Mouse (Mus musculus) limb, embryonic 14.5 days (tissue): ENCODE data around the gene Tifa. TPM values are rescaled to one million over a fixed set of nuclear protein-coding genes. Genes with fewer than 3 reads are reported as not detected.

Source experiments
- ATAC-seq: fragments of 200-750 bp; cut with Nextera tagmentation; 2 replicates; pipeline ENCODE4 v1.8.0; 2017; ENCODE audit warnings: low read depth, moderate number of reproducible peaks, moderate TSS enrichment; ENCODE audit not compliant: low FRiP score
- DNase-seq: peaks from one replicate; pipeline ENCODE4 v3.0.0-alpha.2; 2015; ENCODE audit warnings: low spot score
- H3K27ac ChIP-seq: fragments of 300-500 bp; sonication (generic); replicated peaks from 2 replicates; pipeline ENCODE4 v1.5.1; 2014; ENCODE audit warnings: low read depth, mild to moderate bottlenecking, low read length, moderate library complexity, mixed read lengths
- H3K27me3 ChIP-seq: fragments of 300-500 bp; sonication (generic); 2 replicates; pipeline ENCODE4 v1.6.1; 2014; ENCODE audit warnings: low read length, mixed read lengths; ENCODE audit not compliant: control insufficient read depth, insufficient read depth
- H3K36me3 ChIP-seq: fragments of 300-500 bp; sonication (generic); 2 replicates; pipeline ENCODE4 v1.6.1; 2014; ENCODE audit warnings: mild to moderate bottlenecking, low read length, moderate library complexity, mixed read lengths; ENCODE audit not compliant: control insufficient read depth, insufficient read depth
- H3K4me1 ChIP-seq: fragments of 300-500 bp; sonication (generic); 2 replicates; pipeline ENCODE4 v1.6.1; 2014; ENCODE audit warnings: antibody characterized with exemption, low read length, mixed read lengths; ENCODE audit not compliant: control insufficient read depth, insufficient read depth
- H3K4me2 ChIP-seq: fragments of 300-500 bp; sonication (generic); replicated peaks from 2 replicates; pipeline ENCODE4 v1.6.1; 2014; ENCODE audit warnings: low read depth, mild to moderate bottlenecking, low read length, moderate library complexity; ENCODE audit not compliant: severe bottlenecking
- H3K4me3 ChIP-seq: fragments of 300-500 bp; sonication (generic); replicated peaks from 2 replicates; pipeline ENCODE4 v1.5.1; 2014; ENCODE audit warnings: low read length
- H3K9ac ChIP-seq: fragments of 300-500 bp; sonication (generic); 2 replicates; pipeline ENCODE4 v1.6.1; 2014; ENCODE audit warnings: mild to moderate bottlenecking, low read depth, low read length, moderate library complexity; ENCODE audit not compliant: severe bottlenecking
- H3K9me3 ChIP-seq: fragments of 300-500 bp; sonication (generic); 2 replicates; pipeline ENCODE4 v1.6.1; 2016; ENCODE audit warnings: low read length; ENCODE audit not compliant: control insufficient read depth
- POLR2A ChIP-seq: fragments of 200-500 bp; IDR thresholded peaks from 2 replicates; pipeline ENCODE4 v1.8.0; 2012; ENCODE audit warnings: inconsistent platforms, mild to moderate bottlenecking, moderate library complexity, borderline replicate concordance; ENCODE audit not compliant: insufficient read depth, insufficient read length; ENCODE audit errors: extremely low read depth
- WGBS: fragments of 180-500 bp; shearing (Covaris S2); extraction: QIAGEN DNeasy Blood & Tissue Kit; methylation state at CpG from one replicate; pipeline ENCODE4 v1.1.7; 2014; 5-methylcytosine and 5-hydroxymethylcytosine counted together
- polyA plus RNA-seq, 2 experiments: library from polyadenylated mRNA; depleted of rRNA in 1 of 2; stranded (reverse) in 1 of 2; unstranded in 1 of 2; fragments of >200 nt; fragmentation: Nextera tagmentation in 1 of 2; extraction: Ambion mirVana in 1 of 2; gene quantifications; 2 replicates each; pipeline versions ENCODE4 v1.2.1 to v1.2.3; 2012 to 2014

The Tifa gene
- polyA plus RNA-seq, 2 experiments: 2.2 to 3.8 TPM

DNA sequence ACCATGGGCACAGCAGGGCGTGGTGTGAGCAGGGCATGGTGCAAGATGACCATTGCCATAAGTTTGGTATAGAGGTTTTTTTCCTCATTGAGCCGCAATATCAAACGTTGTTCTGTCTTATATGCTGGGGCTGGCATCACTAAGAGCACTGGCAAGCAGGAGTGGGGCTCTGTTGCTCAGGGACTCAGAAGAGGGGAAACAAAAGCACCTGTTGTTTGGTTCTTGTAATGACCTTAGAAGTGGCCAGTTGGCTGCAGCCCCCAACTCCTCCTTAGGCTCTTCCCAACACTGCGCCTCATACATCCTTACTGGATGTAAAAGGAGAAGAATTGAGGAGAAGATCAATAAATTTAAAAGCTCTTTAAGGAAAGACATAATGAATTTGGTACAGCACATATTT, 41.0 kb upstream of the Tifa start:
- WGBS: 57% methylated on average over 4 of the region's 4 CpGs
- Histone ChIP-seq H3K27me3 (peaks cover 45% of the 10 kb centered on the region), H3K9ac (no peak overlapping the region), H3K4me2 (no peak overlapping the region), H3K4me1 (no peaks in the 10 kb centered on the region), H3K9me3 (no peaks in the 10 kb centered on the region), H3K27ac (no peak overlapping the region), H3K4me3 (no peak overlapping the region), H3K36me3 (no peaks in the 10 kb centered on the region)
- DNase-seq: no peak
- TF ChIP-seq POLR2A: no peak
- no peak for ATAC-seq

DNA sequence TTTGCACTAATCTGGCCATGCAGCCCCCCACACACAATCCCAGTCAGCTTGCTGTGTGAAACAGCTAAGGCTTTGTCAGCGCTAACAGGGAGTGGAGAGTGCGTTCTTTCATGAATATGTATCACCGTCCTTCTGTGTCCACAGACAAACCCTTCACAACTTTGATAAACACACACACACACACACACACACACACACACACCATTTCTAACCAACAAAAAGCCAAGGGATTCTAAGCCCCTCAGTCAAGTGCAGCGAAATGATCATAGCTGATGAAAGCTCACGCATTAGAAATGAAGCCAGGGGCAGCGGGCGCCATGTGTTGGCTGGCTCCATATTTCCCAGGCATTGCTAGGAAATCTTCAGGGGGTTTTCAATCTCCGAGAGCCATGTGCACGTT, 40.3 kb upstream of the Tifa start:
- no peak overlapping the region for H3K4me3 ChIP-seq

DNA sequence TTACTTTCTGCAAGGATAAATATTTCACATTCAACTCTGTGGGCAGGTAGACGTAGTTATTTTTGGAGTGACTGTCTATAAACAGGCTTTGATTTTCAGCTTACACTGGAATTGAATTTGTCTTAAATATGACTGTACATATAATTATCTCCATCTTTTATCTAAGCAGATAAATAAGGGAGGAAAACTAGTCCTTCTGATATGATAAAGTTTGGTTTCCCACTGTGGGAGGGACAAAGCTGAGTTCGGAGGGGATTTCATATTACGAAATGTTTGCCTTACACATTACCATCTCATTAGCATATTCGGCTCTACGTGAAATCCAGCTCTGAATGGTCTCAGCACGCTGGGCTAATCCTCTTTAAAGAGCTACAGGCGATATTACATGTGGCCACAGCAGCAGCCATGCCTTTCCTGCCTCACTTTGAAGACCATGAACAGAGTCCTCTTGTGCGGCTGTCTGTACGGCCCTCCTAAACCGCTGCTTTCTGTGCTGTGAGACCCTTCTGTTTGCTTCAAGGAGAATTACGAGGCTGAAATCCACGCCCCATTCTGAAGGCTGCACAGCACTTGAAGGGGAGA, 39.5 kb upstream of the Tifa start:
- Histone ChIP-seq H3K4me2 (0 out of 2 replicates have a peak overlapping the region, but pooled peaks have one; percentile 5), H3K9me3 (no peaks in the 10 kb centered on the region), H3K27me3 (peaks cover 38% of the 10 kb centered on the region), H3K36me3 (no peaks in the 10 kb centered on the region), H3K9ac (no peak overlapping the region), H3K4me3 (no peak overlapping the region; the same call in 1 of the 2 replicates), H3K4me1 (no peaks in the 10 kb centered on the region), H3K27ac (no peak overlapping the region)
- 12% methylated on average over 12 of the region's 12 CpGs for WGBS
- ATAC-seq (peak; percentile 50; the same call in 1 of the 2 replicates), DNase-seq (no peak)
- no peak for TF ChIP-seq POLR2A

More for the DNA sequence above, 40.3 kb upstream of the Tifa start:
- no peak for TF ChIP-seq POLR2A
- no peak overlapping the region for H3K4me2 ChIP-seq
- H3K4me1 ChIP-seq: no peaks in the 10 kb centered on the region
- H3K27ac ChIP-seq: no peak overlapping the region
- ATAC-seq (no peak), DNase-seq (no peak)
- H3K9me3 ChIP-seq: no peaks in the 10 kb centered on the region
- H3K9ac ChIP-seq: no peak overlapping the region
- peaks cover 45% of the 10 kb centered on the region for H3K27me3 ChIP-seq
- no peaks in the 10 kb centered on the region for H3K36me3 ChIP-seq
- WGBS: 22% methylated on average over 9 of the region's 9 CpGs

DNA sequence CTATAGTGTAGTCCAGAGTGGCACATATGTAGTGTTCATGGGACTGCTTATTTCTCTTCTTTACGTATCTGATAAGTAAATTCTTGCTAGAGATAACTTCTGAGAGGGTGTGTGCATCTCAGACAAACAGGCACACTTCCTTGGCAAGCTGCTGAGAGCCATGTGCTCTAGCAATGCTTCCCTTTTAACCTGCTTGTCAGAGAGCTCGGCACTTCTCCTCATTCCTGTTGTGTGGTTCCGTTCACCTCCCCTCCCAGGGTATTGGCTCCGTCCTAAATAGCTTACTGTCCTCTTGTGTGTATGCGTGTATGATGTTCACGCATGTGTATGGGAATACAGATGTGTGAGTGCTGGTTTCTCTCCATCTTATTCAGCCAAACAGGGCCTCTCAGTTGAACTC, 33.1 kb upstream of the Tifa start:
- H3K27me3 ChIP-seq: peaks cover 9% of the 10 kb centered on the region; the same call in 1 of the 2 replicates
- no peak for TF ChIP-seq POLR2A

DNA sequence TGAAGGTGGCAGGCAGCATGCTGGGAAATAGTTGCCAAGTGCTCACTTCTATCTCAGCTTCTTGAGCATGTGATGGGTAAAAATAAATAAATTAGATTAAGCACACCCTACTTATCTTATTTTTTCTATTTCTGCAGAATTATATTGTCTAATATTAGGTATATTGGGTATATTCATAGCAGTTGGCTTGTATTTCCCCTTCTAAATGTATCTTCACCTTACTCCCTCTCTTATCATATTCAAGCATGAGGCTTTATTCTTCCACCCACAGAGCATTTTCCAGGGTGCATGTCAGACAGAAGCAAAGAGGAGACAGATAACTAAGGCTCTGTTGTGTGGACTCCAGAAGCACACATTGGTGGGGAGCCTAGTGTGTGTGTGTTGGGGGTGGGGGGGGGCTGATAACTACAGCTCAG, 31.7 kb upstream of the Tifa start:
- Histone ChIP-seq H3K27me3 (peaks cover 9% of the 10 kb centered on the region; the same call in 1 of the 2 replicates), H3K4me2 (no peak overlapping the region), H3K9me3 (no peaks in the 10 kb centered on the region), H3K36me3 (no peaks in the 10 kb centered on the region), H3K9ac (no peak overlapping the region), H3K27ac (no peak overlapping the region), H3K4me1 (no peaks in the 10 kb centered on the region), H3K4me3 (no peak overlapping the region)
- no peak for TF ChIP-seq POLR2A
- ATAC-seq (no peak), DNase-seq (no peak)

More for the DNA sequence above, 33.1 kb upstream of the Tifa start:
- H3K36me3 ChIP-seq: no peaks in the 10 kb centered on the region
- WGBS: 87% methylated on average over 6 of the region's 6 CpGs
- H3K4me3 ChIP-seq: no peak overlapping the region
- DNase-seq (no peak), ATAC-seq (no peak)
- no peak overlapping the region for H3K4me2 ChIP-seq
- no peak overlapping the region for H3K9ac ChIP-seq
- no peaks in the 10 kb centered on the region for H3K9me3 ChIP-seq
- H3K27ac ChIP-seq: no peak overlapping the region
- no peaks in the 10 kb centered on the region for H3K4me1 ChIP-seq
